Mouse (Mus musculus) cerebellum, adult 11 months (tissue): ENCODE results near the gene Stxbp2.

Experiments
- DNase-seq: peaks from one replicate; pipeline ENCODE4 v3.0.0; 2022

Gene Stxbp2

DNA sequence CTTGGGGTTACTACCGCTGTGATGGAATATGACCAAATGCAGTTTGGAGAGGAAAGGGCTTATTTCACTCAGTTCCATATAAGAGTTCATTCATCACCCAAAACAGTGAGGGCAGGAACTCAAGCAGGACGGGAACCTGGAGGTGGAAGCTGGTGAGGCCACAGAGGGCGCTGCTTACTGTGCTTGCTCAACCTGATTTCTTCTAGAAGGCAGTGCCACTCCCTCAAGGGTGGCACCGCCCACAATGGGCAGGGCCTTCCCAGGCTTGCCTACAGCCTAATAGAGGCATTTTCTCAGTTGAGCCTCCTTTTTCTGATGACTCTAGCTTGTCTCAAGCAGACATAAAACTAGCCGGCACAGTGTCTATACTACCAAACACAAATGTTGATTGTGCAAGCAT lies 15.0 kb downstream of the Stxbp2 start:
- DNase-seq = no peak

- no peak for DNase-seq
These were observed 16.2 kb downstream of the Stxbp2 start for GRCm38 (mm10) chr8:3646824-3647531.

DNA sequence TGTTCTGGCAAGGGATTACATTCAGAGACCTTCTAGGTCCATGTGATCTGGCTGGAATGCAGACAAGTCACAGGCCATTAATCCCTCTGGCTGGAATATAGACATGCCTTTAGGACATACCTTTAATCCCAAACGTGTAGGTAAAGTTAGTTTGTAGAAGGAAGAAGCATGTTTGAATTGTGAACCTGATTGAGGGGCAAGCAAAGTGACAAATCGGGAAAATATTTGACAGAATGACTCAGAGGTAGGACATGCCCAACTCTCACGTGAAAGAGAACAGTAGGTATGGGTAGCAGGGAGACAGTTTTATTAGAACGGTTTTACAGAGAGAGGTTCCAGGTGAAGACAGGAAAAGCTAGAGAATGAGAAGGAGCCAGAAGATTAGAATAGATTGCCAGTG lies 16.8 kb downstream of the Stxbp2 start:
- DNase-seq = no peak

- DNase-seq = no peak
These were observed 17.5 kb downstream of the Stxbp2 start for GRCm38 (mm10) chr8:3648268-3648667.

- no peak for DNase-seq
These were observed 18.2 kb downstream of the Stxbp2 start for GRCm38 (mm10) chr8:3648990-3649389.

DNA sequence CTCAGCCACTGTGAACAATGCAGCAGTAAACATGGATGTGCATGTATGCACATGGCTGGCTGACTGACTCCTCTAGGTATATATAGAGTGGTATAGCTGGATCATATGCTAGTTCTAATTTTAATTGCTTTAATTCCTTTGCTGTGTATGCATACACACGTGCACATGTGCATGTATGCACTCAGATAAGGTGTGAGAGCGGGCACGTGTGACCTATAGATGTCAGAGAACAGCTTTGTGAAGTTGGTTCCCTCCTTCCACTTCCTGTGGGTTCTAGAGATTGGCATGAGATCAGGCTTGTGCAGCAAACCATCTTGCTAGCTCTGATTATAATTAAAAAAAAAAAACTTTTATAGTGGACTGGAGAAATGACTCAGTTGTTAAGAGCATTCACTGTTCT lies 22.1 kb downstream of the Stxbp2 start:
- no peak for DNase-seq

GRCm38 (mm10) chr8:3654726-3655508 lies 24.2 kb downstream of the Stxbp2 start:
- no peak for DNase-seq

GRCm38 (mm10) chr8:3655526-3655925 lies 24.8 kb downstream of the Stxbp2 start, which contains the start of gene Retn:
Retn (plus strand) TSS chr8:3655770.
- DNase-seq = no peak

DNA sequence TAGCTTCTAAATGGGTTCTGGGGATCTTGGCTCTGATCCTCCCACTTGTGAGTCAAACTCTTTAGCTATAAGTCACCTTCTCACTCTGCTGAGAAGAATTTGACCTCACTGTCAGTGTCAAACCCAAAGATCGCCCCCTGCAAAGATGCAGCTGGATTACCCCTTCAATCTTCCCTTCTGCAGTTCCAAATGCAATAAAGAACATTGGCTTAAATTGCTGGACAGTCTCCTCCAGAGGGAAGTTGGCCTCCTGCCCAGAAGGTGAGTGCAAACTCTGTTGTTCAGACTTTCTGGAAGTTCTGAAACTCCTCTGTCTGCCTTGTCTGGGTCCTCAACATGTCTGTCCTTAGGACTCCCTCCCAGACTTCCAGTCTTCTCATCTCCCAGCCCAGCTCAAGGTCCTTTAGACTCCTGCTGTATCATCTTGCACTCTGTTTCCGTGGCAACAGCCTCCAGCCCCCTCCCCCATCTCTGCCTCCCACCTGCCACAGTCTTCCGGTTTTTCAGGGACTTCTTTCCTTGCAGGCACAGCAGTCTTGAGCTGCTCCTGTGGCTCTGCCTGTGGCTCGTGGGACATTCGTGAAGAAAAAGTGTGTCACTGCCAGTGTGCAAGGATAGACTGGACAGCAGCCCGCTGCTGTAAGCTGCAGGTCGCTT lies 26.1 kb downstream of the Stxbp2 start:
- no peak for DNase-seq

DNA sequence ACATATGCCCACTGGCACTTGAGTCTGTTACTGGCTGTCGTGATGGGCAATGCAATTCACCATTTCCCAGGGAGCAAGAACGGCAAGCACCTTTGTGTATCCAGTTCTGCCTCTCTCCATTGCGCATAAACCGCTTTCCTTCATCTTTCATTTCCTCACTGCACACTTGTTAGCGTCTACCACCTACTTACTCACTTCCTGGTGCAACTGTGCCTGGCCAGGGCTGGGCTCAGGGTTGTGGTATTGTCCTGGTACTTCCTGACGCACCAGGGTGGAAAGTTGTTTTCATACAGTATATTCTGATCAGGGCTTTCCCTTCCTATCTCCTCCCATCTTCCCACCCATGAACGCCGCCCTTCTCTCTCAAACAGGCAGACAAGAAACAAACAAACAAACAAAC lies 30.1 kb downstream of the Stxbp2 start:
- no peak for DNase-seq

- DNase-seq = no peak
These were observed 33.6 kb downstream of the Stxbp2 start for GRCm38 (mm10) chr8:3664405-3664804.

GRCm38 (mm10) chr8:3665507-3665906 lies 34.8 kb downstream of the Stxbp2 start, which contains the start of gene Mcemp1:
Mcemp1 (plus strand) TSS chr8:3665754.
- DNase-seq = no peak

- no peak for DNase-seq
These were observed 39.6 kb downstream of the Stxbp2 start for GRCm38 (mm10) chr8:3670388-3670787.

DNA sequence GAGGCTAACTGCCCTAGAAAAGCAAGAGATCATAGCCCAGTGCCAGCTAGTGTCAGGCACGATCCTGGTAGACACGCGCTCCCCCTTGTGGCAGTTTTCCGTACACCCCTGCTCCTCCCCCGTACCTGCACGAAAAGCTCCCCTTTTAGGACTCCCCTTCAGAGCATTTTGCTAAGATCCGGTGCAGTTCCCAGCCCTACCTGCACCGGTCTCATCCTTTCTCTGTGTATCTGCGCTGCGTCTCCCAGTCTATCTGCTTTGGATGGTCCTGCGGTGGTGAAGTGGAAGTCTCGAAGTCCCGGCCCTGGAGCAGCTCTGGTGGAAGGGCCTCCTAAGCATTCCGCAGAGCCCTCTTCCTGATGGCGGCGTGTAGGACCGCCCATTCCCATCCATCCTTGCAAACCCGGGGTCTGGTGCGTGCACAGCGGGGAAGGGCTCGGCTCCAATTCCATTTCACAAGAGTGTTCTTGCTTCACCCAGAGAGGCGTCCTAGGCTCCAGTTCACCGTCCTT lies 41.3 kb downstream of the Stxbp2 start, which contains the start of gene Fcor:
Gene Fcor, minus strand, starts transcription at position 383 of the 512 bp plus-strand sequence.
- peak; percentile 91 for DNase-seq

DNA sequence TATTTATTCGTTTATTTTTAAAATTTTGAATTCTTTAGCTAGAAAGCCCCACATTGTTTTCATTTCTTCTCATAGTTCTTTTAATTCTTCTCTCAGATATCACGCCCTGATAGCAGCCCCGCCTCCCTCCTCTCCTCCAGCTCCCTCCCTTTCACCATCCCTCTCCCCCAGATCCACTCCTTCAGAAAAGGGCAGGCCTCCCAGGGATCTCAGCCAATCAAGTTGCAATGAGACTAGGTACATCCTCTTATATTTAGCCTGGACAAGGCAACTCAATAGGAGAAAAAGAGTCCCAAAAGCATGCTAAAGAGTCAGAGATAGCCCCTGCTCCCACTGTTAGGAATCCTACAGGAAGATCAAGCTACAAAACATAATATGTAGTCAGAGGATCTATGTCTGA lies 43.9 kb downstream of the Stxbp2 start:
- no peak for DNase-seq

- peak; percentile 96 for DNase-seq
These were observed 45.6 kb downstream of the Stxbp2 start, which contains the start of gene Trappc5 for GRCm38 (mm10) chr8:3676131-3676992. Trappc5 (plus strand) TSS chr8:3676299.

DNA sequence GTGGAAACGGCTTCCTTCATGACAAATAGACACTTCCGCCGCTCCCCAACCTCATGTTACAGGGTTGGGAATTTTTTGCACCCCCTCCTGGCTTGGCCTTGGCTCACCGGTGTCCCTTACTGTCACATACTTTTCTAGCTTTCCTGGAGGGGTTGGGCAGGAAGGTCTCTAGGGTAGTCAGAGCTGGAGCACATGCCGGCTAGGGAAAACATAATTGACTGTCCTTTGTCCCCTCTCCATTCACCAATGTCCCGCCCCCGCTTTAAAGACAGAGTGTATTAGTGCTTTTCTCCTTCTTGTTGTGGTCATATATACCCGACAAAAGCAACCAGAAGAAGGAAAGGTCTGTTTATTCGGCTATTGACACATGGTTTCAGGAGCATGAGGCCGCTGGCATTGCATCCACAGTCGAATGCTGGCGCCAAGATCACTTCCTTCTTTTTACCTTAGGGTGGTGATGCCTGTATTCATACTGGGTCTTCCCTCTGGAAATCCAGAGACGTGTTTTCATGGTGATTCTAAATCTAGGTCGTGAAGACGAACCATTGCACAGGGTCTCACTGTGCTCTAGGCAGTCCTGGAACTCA lies 46.3 kb downstream of the Stxbp2 start:
- DNase-seq = no peak

DNA sequence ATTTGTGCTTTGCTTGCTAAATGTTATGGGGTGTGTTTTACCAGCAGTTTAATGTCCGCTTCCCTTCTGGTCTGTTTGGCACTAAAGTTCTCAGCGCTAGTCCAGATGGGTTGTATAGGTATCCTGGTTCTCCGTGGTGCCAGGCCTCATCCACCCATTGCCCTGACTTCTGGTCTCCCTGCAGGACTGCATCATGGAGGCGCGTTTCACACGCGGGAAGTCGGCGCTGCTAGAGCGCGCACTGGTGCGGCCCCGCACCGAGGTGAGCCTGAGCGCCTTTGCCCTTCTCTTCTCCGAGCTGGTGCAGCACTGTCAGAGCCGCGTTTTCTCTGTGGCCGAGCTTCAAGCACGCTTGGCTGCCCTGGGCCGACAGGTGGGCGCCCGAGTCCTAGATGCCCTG lies 48.1 kb downstream of the Stxbp2 start:
- DNase-seq = no peak

GRCm38 (mm10) chr8:3679236-3679635 lies 48.5 kb downstream of the Stxbp2 start:
- no peak for DNase-seq

GRCm38 (mm10) chr8:3679656-3680055 lies 48.9 kb downstream of the Stxbp2 start:
- no peak for DNase-seq

DNA sequence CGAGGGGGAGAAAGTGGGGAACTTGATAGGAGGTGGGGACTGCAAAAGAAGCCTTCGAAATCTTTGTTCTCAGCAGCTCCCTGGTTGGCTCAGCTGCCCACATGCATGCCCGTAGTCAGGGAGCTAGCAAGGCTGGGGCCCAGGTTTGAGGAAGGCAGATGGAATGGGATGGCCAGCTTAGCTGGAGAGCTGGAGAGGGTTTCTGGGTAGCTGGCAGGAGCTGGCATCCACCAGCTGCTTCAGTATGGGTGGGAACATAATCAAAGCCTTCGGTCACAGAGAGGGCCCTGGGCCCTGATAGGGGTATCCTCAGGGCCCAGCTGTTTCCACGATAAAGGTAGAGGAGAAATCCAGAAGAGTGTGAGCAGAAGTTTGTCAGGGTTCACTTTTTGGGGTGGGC lies 51.7 kb downstream of the Stxbp2 start:
- DNase-seq = no peak
